Mouse (Mus musculus): ENCODE results near the gene Esd. TPM values are rescaled to one million over a fixed set of nuclear protein-coding genes. Genes with fewer than 3 reads are reported as not detected.
A peak's percentile ranks its signal among the peaks of the same experiment; 100 is the strongest.

Esd gene
- polyA plus RNA-seq, 2 experiments = 101 to 220 TPM

DNA sequence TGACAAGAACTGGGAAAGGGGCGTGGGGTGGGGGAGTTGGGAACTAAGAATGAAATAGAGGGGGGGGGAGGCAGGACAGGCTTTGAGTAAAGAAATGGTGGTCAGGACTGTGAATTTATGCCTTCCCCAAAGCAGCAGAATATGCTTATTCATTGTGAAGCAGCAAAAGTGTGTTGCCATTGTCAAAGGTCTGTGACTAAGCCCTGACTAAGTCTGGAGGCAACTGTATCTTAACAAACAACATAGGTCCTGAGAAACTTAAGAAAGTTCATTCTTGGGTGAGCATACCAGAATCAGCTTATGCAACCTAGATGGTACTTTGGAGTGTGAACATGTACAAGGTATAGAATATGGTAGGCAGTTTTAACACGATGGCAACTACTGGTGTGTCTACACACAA is 1.3 kb downstream of the Esd start:
- Histone ChIP-seq H3K4me3 (ENCODE audit: insufficient read depth in 1 of 2, low read depth in 2 of 2, low read length in 2 of 2) (peak overlapping the region; percentile 90 to 91), H3K27ac (peak overlapping the region; percentile 50), H3K9me3 (ENCODE audit: control insufficient read depth, low read length) (no peaks in the 10 kb centered on the region), H3K4me1 (replicated peaks; ENCODE audit: control insufficient read depth in 2 of 2, insufficient read depth in 2 of 2, low read length in 1 of 2) (peaks cover 10 to 16% of the 10 kb centered on the region in 2 experiments; a peak in 3 of 4 replicates), H3K9ac (replicated peaks) (peak overlapping the region; percentile 92), H3K4me2 (ENCODE audit: low read depth) (peak overlapping the region; percentile 88), H3K27me3 (ENCODE audit: control insufficient read depth, insufficient read depth, low read length) (no peaks in the 10 kb centered on the region), H3K36me3 (replicated peaks; ENCODE audit: control insufficient read depth, insufficient read depth, low read depth) (peaks cover 15% of the 10 kb centered on the region)
- WGBS (ENCODE audit: insufficient replicate concordance) = 46% methylated on average over 2 of the region's 2 CpGs
- TF ChIP-seq CTCF (IDR thresholded peaks at IDR 0.05; ENCODE audit: low read depth) (no peak), EP300 (IDR thresholded peaks at IDR 0.05; ENCODE audit: low read depth) (peak; percentile 20; the same call in 1 of the 2 replicates)
- no peak for ATAC-seq (ENCODE audit: insufficient read depth)
- peak; percentile 34 to 53 (median 42) for DNase-seq (ENCODE audit: low read depth in 3 of 3, low spot score in 3 of 3)

DNA sequence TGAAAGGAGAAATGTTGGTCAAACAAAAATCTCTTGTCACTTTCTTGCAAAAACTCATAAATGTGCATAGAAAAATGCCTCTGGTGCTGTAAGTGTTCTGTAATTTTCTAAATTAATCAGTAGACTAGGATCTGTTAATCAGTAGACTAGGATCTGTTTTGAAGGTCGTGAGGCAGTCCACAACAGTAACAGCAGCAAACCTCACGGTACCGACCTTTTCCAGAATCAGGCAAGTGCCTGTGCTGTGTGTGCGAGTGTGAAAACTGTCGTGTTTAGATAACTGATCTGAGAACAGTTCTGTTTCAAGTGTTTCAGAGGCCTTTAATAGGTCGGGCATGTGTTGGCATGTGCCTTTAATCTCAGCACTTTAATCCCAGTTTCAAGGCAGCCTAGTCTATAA is 3.4 kb downstream of the Esd start:
- ATAC-seq (ENCODE audit: insufficient read depth) (no peak), DNase-seq (ENCODE audit: low read depth in 3 of 3, low spot score in 3 of 3) (no peak)
- Histone ChIP-seq H3K27ac (no peak overlapping the region), H3K9me3 (ENCODE audit: control insufficient read depth, low read length) (no peaks in the 10 kb centered on the region), H3K36me3 (replicated peaks; ENCODE audit: control insufficient read depth, insufficient read depth, low read depth) (peaks cover 30% of the 10 kb centered on the region), H3K4me3 (ENCODE audit: insufficient read depth in 1 of 2, low read depth in 2 of 2, low read length in 2 of 2) (no peak overlapping the region), H3K27me3 (ENCODE audit: control insufficient read depth, insufficient read depth, low read length) (no peaks in the 10 kb centered on the region), H3K4me1 (replicated peaks; ENCODE audit: control insufficient read depth in 2 of 2, insufficient read depth in 2 of 2, low read length in 1 of 2) (peaks cover 10 to 16% of the 10 kb centered on the region in 2 experiments; a peak in 3 of 4 replicates), H3K9ac (replicated peaks) (no peak overlapping the region), H3K4me2 (ENCODE audit: low read depth) (no peak overlapping the region)
- WGBS (ENCODE audit: insufficient replicate concordance) = 66% methylated on average over 6 of the region's 6 CpGs
- TF ChIP-seq EP300 (IDR thresholded peaks at IDR 0.05; ENCODE audit: low read depth) = no peak
- no peak for TF ChIP-seq CTCF (IDR thresholded peaks at IDR 0.05; ENCODE audit: low read depth)

DNA sequence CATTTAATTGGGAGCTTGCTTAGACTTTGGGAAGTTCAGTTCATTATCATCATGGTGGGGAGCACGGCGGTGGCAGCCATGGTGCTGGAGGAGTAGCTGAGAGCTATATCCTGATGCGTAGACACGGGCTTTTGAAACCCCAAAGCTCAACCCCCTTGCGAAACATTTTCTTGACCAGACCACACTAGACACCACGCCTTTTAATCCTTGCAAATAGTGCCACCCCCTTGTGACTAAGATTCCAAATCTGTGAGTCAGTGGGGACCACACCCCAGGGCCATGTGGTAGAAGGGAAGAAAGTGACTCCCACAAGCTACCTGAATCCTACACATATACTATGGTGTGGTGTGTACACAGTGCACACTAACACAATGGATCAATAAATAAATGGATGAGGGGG is 4.8 kb downstream of the Esd start:
- Histone ChIP-seq H3K9me3 (ENCODE audit: control insufficient read depth, low read length) (no peaks in the 10 kb centered on the region), H3K4me1 (replicated peaks; ENCODE audit: control insufficient read depth in 2 of 2, insufficient read depth in 2 of 2, low read length in 1 of 2) (peaks cover 7 to 10% of the 10 kb centered on the region in 2 experiments; a peak in 3 of 4 replicates), H3K36me3 (replicated peaks; ENCODE audit: control insufficient read depth, insufficient read depth, low read depth) (peaks cover 43% of the 10 kb centered on the region), H3K4me3 (ENCODE audit: insufficient read depth in 1 of 2, low read depth in 2 of 2, low read length in 2 of 2) (no peak overlapping the region), H3K9ac (replicated peaks) (no peak overlapping the region), H3K27me3 (ENCODE audit: control insufficient read depth, insufficient read depth, low read length) (no peaks in the 10 kb centered on the region), H3K27ac (no peak overlapping the region), H3K4me2 (ENCODE audit: low read depth) (no peak overlapping the region)
- TF ChIP-seq EP300 (IDR thresholded peaks at IDR 0.05; ENCODE audit: low read depth) (no peak), CTCF (IDR thresholded peaks at IDR 0.05; ENCODE audit: low read depth) (no peak)
- DNase-seq (ENCODE audit: low read depth in 3 of 3, low spot score in 3 of 3) (no peak), ATAC-seq (ENCODE audit: insufficient read depth) (no peak)
- 82% methylated on average over 6 of the region's 6 CpGs for WGBS (ENCODE audit: insufficient replicate concordance)

DNA sequence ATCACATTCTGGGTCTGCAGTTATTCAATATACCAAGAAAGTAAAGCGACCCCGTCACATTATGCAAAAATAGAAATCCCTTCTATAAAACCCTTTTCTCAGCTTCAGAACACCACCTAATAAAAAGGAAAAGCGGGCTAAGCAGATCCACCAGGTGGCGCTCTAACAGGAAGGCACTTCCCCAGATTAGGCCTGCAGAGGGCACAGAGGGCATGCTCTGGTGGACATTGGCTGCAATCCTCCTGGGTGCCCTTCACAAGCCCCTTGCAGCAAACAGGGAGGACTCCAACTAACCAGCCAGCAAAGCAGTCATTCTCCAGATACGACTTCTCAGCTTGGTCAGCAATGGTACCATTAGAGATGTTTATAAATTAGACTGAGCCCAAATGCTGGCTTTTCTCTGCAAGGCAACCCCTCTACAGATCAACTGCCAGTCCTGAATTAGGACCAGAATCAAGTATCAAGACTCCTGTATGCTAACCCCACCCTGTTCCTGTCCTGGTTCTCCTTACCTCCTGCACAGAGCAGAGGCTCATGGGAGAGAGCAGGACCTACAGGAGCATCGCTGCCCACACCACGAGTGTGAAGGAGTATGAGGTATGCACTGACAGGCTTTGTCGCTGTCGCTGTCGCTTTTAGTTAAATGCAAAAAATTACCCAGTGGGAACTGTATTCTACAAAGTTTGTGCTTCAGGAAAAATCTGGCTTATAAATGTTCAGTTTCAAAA is 32.3 kb downstream of the Esd start:
- WGBS (ENCODE audit: insufficient replicate concordance) = 56% methylated on average over 10 of the region's 10 CpGs

DNA sequence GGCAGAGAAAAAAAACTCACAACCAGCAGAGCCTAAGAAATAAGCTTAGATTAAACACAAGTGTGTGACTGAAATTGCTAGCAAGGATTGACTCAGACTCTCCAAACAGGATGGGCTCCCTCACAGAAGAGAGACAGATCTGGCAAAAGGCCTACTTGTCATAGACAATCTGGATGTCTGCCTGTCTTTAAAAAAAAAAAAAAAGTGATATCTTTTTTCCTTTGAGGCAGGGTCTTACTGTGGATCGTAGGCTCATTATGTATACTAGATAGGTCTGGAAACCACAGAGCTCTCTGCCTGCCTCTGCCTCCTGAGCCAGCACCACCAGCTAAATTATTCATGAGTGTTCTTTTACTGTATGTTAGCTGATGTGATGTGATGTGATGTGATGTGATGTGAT is 35.8 kb downstream of the Esd start:
- Histone ChIP-seq H3K9ac (replicated peaks) (no peak overlapping the region), H3K9me3 (ENCODE audit: control insufficient read depth, low read length) (no peaks in the 10 kb centered on the region), H3K4me1 (replicated peaks; ENCODE audit: control insufficient read depth in 2 of 2, insufficient read depth in 2 of 2, low read length in 1 of 2) (no peaks in the 10 kb centered on the region), H3K4me2 (ENCODE audit: low read depth) (no peak overlapping the region), H3K27me3 (ENCODE audit: control insufficient read depth, insufficient read depth, low read length) (no peaks in the 10 kb centered on the region), H3K36me3 (replicated peaks; ENCODE audit: control insufficient read depth, insufficient read depth, low read depth) (no peaks in the 10 kb centered on the region), H3K27ac (no peak overlapping the region), H3K4me3 (ENCODE audit: insufficient read depth in 1 of 2, low read depth in 2 of 2, low read length in 2 of 2) (no peak overlapping the region)
- 40% methylated on average over 1 of the region's 1 CpGs for WGBS (ENCODE audit: insufficient replicate concordance)
- no peak for TF ChIP-seq CTCF (IDR thresholded peaks at IDR 0.05; ENCODE audit: low read depth)
- ATAC-seq (ENCODE audit: insufficient read depth) (no peak), DNase-seq (ENCODE audit: low read depth in 3 of 3, low spot score in 3 of 3) (no peak)

More for the DNA sequence above, 32.3 kb downstream of the Esd start:
- Histone ChIP-seq H3K4me2 (ENCODE audit: low read depth) (no peak overlapping the region), H3K27me3 (ENCODE audit: control insufficient read depth, insufficient read depth, low read length) (no peaks in the 10 kb centered on the region), H3K9ac (replicated peaks) (no peak overlapping the region), H3K4me1 (replicated peaks; ENCODE audit: control insufficient read depth in 2 of 2, insufficient read depth in 2 of 2, low read length in 1 of 2) (no peaks in the 10 kb centered on the region), H3K36me3 (replicated peaks; ENCODE audit: control insufficient read depth, insufficient read depth, low read depth) (no peaks in the 10 kb centered on the region), H3K4me3 (ENCODE audit: insufficient read depth in 1 of 2, low read depth in 2 of 2, low read length in 2 of 2) (no peak overlapping the region), H3K9me3 (ENCODE audit: control insufficient read depth, low read length) (no peaks in the 10 kb centered on the region), H3K27ac (no peak overlapping the region)
- peak; percentile 37 to 50 (median 39) for DNase-seq (ENCODE audit: low read depth in 3 of 3, low spot score in 3 of 3)
- no peak for ATAC-seq (ENCODE audit: insufficient read depth)
- TF ChIP-seq EP300 (IDR thresholded peaks at IDR 0.05; ENCODE audit: low read depth) (no peak), CTCF (IDR thresholded peaks at IDR 0.05; ENCODE audit: low read depth) (peak; percentile 94)

Data from liver, embryonic 14.5 days (tissue).